Comparison of ENCODE assay signal across 8 mouse cellular contexts in the genomic region with DNA sequence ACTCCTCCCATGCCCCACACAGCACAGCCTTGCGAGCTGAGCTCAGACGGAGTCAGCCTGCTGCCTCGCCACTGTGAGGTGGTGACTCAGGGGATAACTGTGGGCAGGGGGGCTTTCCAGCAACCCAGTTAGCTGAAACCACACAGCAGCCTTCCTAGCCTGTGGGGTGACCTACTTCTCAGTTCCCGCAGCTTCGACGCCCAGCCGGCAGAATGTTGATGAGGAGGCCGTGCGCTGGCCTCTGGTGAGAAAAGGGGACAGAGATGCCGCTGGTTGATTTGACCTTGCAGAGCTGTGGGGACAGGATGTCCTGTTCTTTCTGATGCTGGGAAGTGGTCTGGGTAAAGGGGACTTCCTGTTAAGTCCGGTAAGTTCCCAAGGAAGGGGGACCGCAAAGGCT.
DNase-seq lines count a peak whose midpoint lies in the region; ATAC-seq and TF ChIP-seq lines count a peak whose summit lies in the region.

No protein-coding gene starts in this region.

- H3K9ac ChIP-seq in kidney, embryonic 16.5 days (replicated peaks; ENCODE audit: low read length) = 0 out of 2 replicates have a peak overlapping the region, but pooled peaks have one; percentile 36
- no peak overlapping the region for H3K9ac ChIP-seq in CH12.LX (ENCODE audit: insufficient read depth, low read depth)

- DNase-seq in kidney, adult 9 months = no peak
- no peak for DNase-seq in CH12.LX (ENCODE audit: extremely low read depth)
- peak; percentile 24 to 40 for DNase-seq in cerebellum, adult 2 months
- peak; percentile 56 to 61 for DNase-seq in left cerebral cortex, postnatal 10 days (ENCODE audit: extremely low spot score in 1 of 2, low spot score in 2 of 2)
- DNase-seq in right cerebral cortex, postnatal 4 days = peak; percentile 23
- no peak for DNase-seq in ovary, postnatal 10 days (ENCODE audit: low spot score)
- DNase-seq in testis, postnatal 10 days (ENCODE audit: low spot score) = no peak

- H3K9me3 ChIP-seq in kidney, embryonic 16.5 days (ENCODE audit: low read length) = no peaks in the 10 kb centered on the region
- no peaks in the 10 kb centered on the region for H3K9me3 ChIP-seq in CH12.LX (replicated peaks; ENCODE audit: low read length)

- TF ChIP-seq POLR2A in CH12.LX (IDR thresholded peaks at IDR 0.05; ENCODE audit: low read depth, low read length) = no peak
- no peak for TF ChIP-seq POLR2A in cerebellum, adult 2 months (IDR thresholded peaks at IDR 0.05; ENCODE audit: borderline replicate concordance, insufficient read depth, low read length)

- peaks cover 5% of the 10 kb centered on the region for H3K4me1 ChIP-seq in kidney, embryonic 16.5 days (ENCODE audit: insufficient read depth, low read length)
- H3K4me1 ChIP-seq in CH12.LX (ENCODE audit: control insufficient read depth in 1 of 2, insufficient read depth in 2 of 2) = peaks cover 9 to 10% of the 10 kb centered on the region in 2 experiments
- H3K4me1 ChIP-seq in cerebellum, adult 2 months (ENCODE audit: control insufficient read depth, insufficient read depth, low read length) = no peaks in the 10 kb centered on the region

- in situ Hi-C loops in CH12.LX (cut with MboI; ENCODE audit: low pct_ligation_motif_present, low pct_unique_long_range_greater_than_20kb, low sequenced_read_pairs) = no loop called here

- no peaks in the 10 kb centered on the region for H3K27me3 ChIP-seq in kidney, embryonic 16.5 days (ENCODE audit: insufficient read depth, low read length)
- H3K27me3 ChIP-seq in CH12.LX (replicated peaks) = no peaks in the 10 kb centered on the region
- H3K27me3 ChIP-seq in cerebellum, adult 2 months (ENCODE audit: control insufficient read depth, insufficient read depth, low read length) = no peaks in the 10 kb centered on the region

- dilution Hi-C loops in CH12.LX (cut with MboI; ENCODE audit: extremely low pct_ligation_motif_present, extremely low pct_unique_long_range_greater_than_20kb, low sequenced_read_pairs) = no loop called here

- no peaks in the 10 kb centered on the region for H3K79me2 ChIP-seq in CH12.LX (replicated peaks; ENCODE audit: control insufficient read depth, extremely low read depth, insufficient read depth, poor library complexity, severe bottlenecking)

- no peak for TF ChIP-seq EP300 in CH12.LX (IDR thresholded peaks at IDR 0.05; ENCODE audit: low read length)

- H3K4me3 ChIP-seq in kidney, embryonic 16.5 days (ENCODE audit: low read length) = no peak overlapping the region
- H3K4me3 ChIP-seq in CH12.LX (replicated peaks in 1 of 3; ENCODE audit: low read depth in 2 of 3, low read length in 2 of 3, poor library complexity in 1 of 3) = no peak overlapping the region
- H3K4me3 ChIP-seq in cerebellum, adult 2 months (replicated peaks; ENCODE audit: insufficient read depth, low read depth, low read length) = no peak overlapping the region

- 48% methylated on average over 12 of the region's 12 CpGs for WGBS in kidney, embryonic 16.5 days
- 81% methylated on average over 12 of the region's 12 CpGs for WGBS in cerebellum, adult 2 months

- TF ChIP-seq RAD21 in CH12.LX (IDR thresholded peaks at IDR 0.05; ENCODE audit: low read depth, low read length) = no peak; the same call in 1 of the 2 replicates

- no peak overlapping the region for H3K27ac ChIP-seq in kidney, embryonic 16.5 days (ENCODE audit: low read length)
- no peak overlapping the region for H3K27ac ChIP-seq in CH12.LX (ENCODE audit: insufficient read depth, low read depth)
- peak overlapping the region; percentile 4; the same call in 1 of the 2 replicates for H3K27ac ChIP-seq in cerebellum, adult 2 months (ENCODE audit: insufficient read depth, low read length)

- intact Hi-C loops in left cerebral cortex, postnatal 10 days (cut with DNase I) = loop anchor here (5.0 kb wide), 1 partner anchor 143 kb away; a partner anchor contains a TSS

- H3K4me2 ChIP-seq in kidney, embryonic 16.5 days (replicated peaks; ENCODE audit: low read depth, low read length) = no peak overlapping the region
- H3K4me2 ChIP-seq in CH12.LX (ENCODE audit: insufficient read depth, low read depth, poor library complexity, severe bottlenecking) = peak overlapping the region; percentile 24

- no peaks in the 10 kb centered on the region for H3K36me3 ChIP-seq in kidney, embryonic 16.5 days (ENCODE audit: insufficient read depth, low read length)
- no peaks in the 10 kb centered on the region for H3K36me3 ChIP-seq in CH12.LX (replicated peaks in 1 of 2; ENCODE audit: control insufficient read depth in 1 of 2, insufficient read depth in 1 of 2, low read length in 1 of 2)

- peak; percentile 65 for ATAC-seq in kidney, embryonic 16.5 days (ENCODE audit: low FRiP score, low TSS enrichment)

- no peak for TF ChIP-seq CTCF in CH12.LX (conservative IDR thresholded peaks at IDR 0.05 in 1 of 2, IDR thresholded peaks at IDR 0.05 in 1 of 2; ENCODE audit: low read depth in 2 of 2, low read length in 2 of 2)
- no peak for TF ChIP-seq CTCF in cerebellum, adult 2 months (IDR thresholded peaks at IDR 0.05; ENCODE audit: borderline replicate concordance, insufficient read depth, low read depth, low read length)

TF ChIP-seq in CH12.LX, 34 proteins besides CTCF, POLR2A, EP300 and RAD21:
- TF ChIP-seq TCF12 (IDR thresholded peaks at IDR 0.05; ENCODE audit: low read depth, low read length) = no peak
- TF ChIP-seq JUND (conservative IDR thresholded peaks at IDR 0.05; ENCODE audit: low read depth, low read length) = no peak
- TF ChIP-seq ETS1 (conservative IDR thresholded peaks at IDR 0.05; ENCODE audit: low read depth, low read length) = peak; percentile 37
- no peak for TF ChIP-seq POLR2AphosphoS2 (IDR thresholded peaks at IDR 0.05; ENCODE audit: low read depth, low read length)
- no peak; the same call in 1 of the 2 replicates for TF ChIP-seq BHLHE40 (IDR thresholded peaks at IDR 0.05; ENCODE audit: low read depth, low read length)
- no peak for TF ChIP-seq PAX5 (IDR thresholded peaks at IDR 0.05; ENCODE audit: low read length)
- no peak for TF ChIP-seq CHD2 (IDR thresholded peaks at IDR 0.05; ENCODE audit: low read length)
- no peak for TF ChIP-seq USF2 (conservative IDR thresholded peaks at IDR 0.05; ENCODE audit: low read depth, low read length)
- no peak for TF ChIP-seq KAT2A (IDR thresholded peaks at IDR 0.05; ENCODE audit: insufficient replicate concordance, low read length)
- no peak for TF ChIP-seq ELF1 (IDR thresholded peaks at IDR 0.05; ENCODE audit: low read depth, low read length)
- TF ChIP-seq IRF4 (IDR thresholded peaks at IDR 0.05; ENCODE audit: low read depth, low read length) = peak; percentile 45; the same call in 1 of the 2 replicates

Comparison
In these comparisons a context has a peak if more than half of its experiments do, and no peak if none do; other contexts are left out.
1. DNase-seq: peak in cerebellum, adult 2 months (2 of 2), left cerebral cortex, postnatal 10 days (2 of 2) and right cerebral cortex, postnatal 4 days (single experiment); none in kidney, adult 9 months (single experiment), CH12.LX (single experiment), ovary, postnatal 10 days (single experiment) and testis, postnatal 10 days (single experiment).